ENCODE assay signal across 13 mouse cellular contexts in the genomic region with DNA sequence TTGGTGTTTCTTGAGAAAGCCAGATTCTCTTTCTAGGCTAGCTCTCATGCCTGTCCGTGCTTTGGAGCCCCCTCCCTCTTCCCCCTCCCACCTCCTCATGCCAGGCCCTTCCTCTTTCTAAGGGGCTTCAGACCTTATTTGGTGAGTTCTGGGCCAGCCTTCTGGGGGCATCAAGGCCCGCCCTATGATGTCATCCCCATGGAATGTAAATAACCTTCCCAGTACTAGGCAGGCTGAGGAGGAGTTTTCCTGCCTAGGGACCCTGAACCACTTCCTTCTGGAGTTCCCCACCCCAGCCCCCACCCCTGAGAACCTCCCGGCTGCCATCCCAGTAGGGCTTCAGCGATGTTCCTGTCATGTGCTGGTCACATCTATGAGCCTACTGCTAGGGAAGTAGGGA. TPM values are rescaled to one million over a fixed set of nuclear protein-coding genes. Genes with fewer than 3 reads are reported as not detected.
DNase-seq lines count a peak whose midpoint lies in the region; ATAC-seq lines count a peak whose summit lies in the region.
"Had no signal": no experiment of that assay in that cellular context is flagged by ENCODE, and none has a peak within 500 bp of the region (broad histone marks: within the 10 kb centered on the region; RNA-seq: fewer than 3 reads in every experiment).

No protein-coding gene starts in this region.

- DNase-seq in hindbrain, embryonic 11.5 days (ENCODE audit: low spot score), result no peak
- peak; percentile 92 for DNase-seq in R1 (ENCODE audit: low read depth, low spot score)
- peak; percentile 68 for DNase-seq in embryonic facial prominence, embryonic 14.5 days (ENCODE audit: low spot score)
- peak; percentile 63 for DNase-seq in lung, postnatal 25 days (ENCODE audit: low spot score)
- no peak for DNase-seq in right cerebral cortex, adult 18-20 months
- DNase-seq in gastrocnemius, postnatal 4 days (ENCODE audit: low spot score in 2 of 2), result no peak
- no peak for DNase-seq in spleen, adult 18-20 months
- DNase-seq: right cerebral cortex, postnatal 4 days had no signal

- no peak overlapping the region for H3K27ac ChIP-seq in hindbrain, embryonic 13.5 days
- no peak overlapping the region for H3K27ac ChIP-seq in hindbrain, embryonic 11.5 days (ENCODE audit: low read depth, low read length)
- H3K27ac ChIP-seq in embryonic facial prominence, embryonic 14.5 days (replicated peaks; ENCODE audit: low read depth, low read length), result peak overlapping the region; percentile 55
- H3K27ac ChIP-seq: forebrain, embryonic 15.5 days had no signal

- peaks cover 77% of the 10 kb centered on the region for H3K36me3 ChIP-seq in hindbrain, embryonic 13.5 days
- peaks cover 21% of the 10 kb centered on the region for H3K36me3 ChIP-seq in hindbrain, embryonic 11.5 days (ENCODE audit: control insufficient read depth, insufficient read depth, low read length)
- H3K36me3 ChIP-seq in embryonic facial prominence, embryonic 14.5 days (ENCODE audit: control insufficient read depth, insufficient read depth, low read length), result peaks cover 68% of the 10 kb centered on the region

- H3K4me1 ChIP-seq in hindbrain, embryonic 13.5 days (replicated peaks), result peaks cover 27% of the 10 kb centered on the region
- no peaks in the 10 kb centered on the region; the same call in 1 of the 2 replicates for H3K4me1 ChIP-seq in hindbrain, embryonic 11.5 days (replicated peaks; ENCODE audit: control insufficient read depth, insufficient read depth, low read length)
- H3K4me1 ChIP-seq in embryonic facial prominence, embryonic 14.5 days (ENCODE audit: control insufficient read depth, insufficient read depth, low read length), result no peaks in the 10 kb centered on the region

- H3K27me3 ChIP-seq in hindbrain, embryonic 13.5 days, result no peaks in the 10 kb centered on the region
- no peaks in the 10 kb centered on the region for H3K27me3 ChIP-seq in hindbrain, embryonic 11.5 days (ENCODE audit: control insufficient read depth, insufficient read depth, low read length)
- no peaks in the 10 kb centered on the region for H3K27me3 ChIP-seq in embryonic facial prominence, embryonic 14.5 days (replicated peaks; ENCODE audit: control insufficient read depth, insufficient read depth, low read length)
- H3K27me3 ChIP-seq: forebrain, embryonic 15.5 days had no signal

- WGBS in hindbrain, embryonic 13.5 days, result 72% methylated on average over 4 of the region's 4 CpGs
- WGBS in hindbrain, embryonic 11.5 days, result 49% methylated on average over 4 of the region's 4 CpGs
- 35% methylated on average over 4 of the region's 4 CpGs for WGBS in embryonic facial prominence, embryonic 14.5 days

- no peak overlapping the region for H3K4me2 ChIP-seq in hindbrain, embryonic 13.5 days
- no peak overlapping the region for H3K4me2 ChIP-seq in hindbrain, embryonic 11.5 days (replicated peaks; ENCODE audit: low read depth, low read length)
- no peak overlapping the region for H3K4me2 ChIP-seq in embryonic facial prominence, embryonic 14.5 days (ENCODE audit: low read depth, low read length)

- no peak overlapping the region for H3K4me3 ChIP-seq in hindbrain, embryonic 13.5 days
- H3K4me3 ChIP-seq in hindbrain, embryonic 11.5 days (ENCODE audit: low read depth, low read length), result no peak overlapping the region
- no peak overlapping the region for H3K4me3 ChIP-seq in embryonic facial prominence, embryonic 14.5 days (ENCODE audit: low read depth, low read length)

- ATAC-seq in hindbrain, embryonic 13.5 days (ENCODE audit: low FRiP score), result no peak
- no peak for ATAC-seq in hindbrain, embryonic 11.5 days (ENCODE audit: low FRiP score)
- ATAC-seq in embryonic facial prominence, embryonic 14.5 days (ENCODE audit: low read depth), result no peak
- ATAC-seq: forebrain, embryonic 15.5 days; inflammation-experienced regulatory T-cells, adult 6 months had no signal

- no peaks in the 10 kb centered on the region for H3K9me3 ChIP-seq in hindbrain, embryonic 13.5 days
- no peaks in the 10 kb centered on the region for H3K9me3 ChIP-seq in hindbrain, embryonic 11.5 days (ENCODE audit: control insufficient read depth, low read length)
- H3K9me3 ChIP-seq in embryonic facial prominence, embryonic 14.5 days (ENCODE audit: control insufficient read depth, low read length), result no peaks in the 10 kb centered on the region
- H3K9me3 ChIP-seq: forebrain, embryonic 15.5 days had no signal

- H3K9ac ChIP-seq in hindbrain, embryonic 13.5 days, result peak overlapping the region; percentile 15; the same call in 1 of the 2 replicates
- H3K9ac ChIP-seq in hindbrain, embryonic 11.5 days (ENCODE audit: low read depth, low read length), result no peak overlapping the region
- no peak overlapping the region for H3K9ac ChIP-seq in embryonic facial prominence, embryonic 14.5 days (ENCODE audit: low read depth, low read length)
- H3K9ac ChIP-seq: forebrain, embryonic 15.5 days had no signal

RNA-seq across cellular contexts. Expression of a gene that starts 1.1 kb away (rescaled TPM):
- polyA plus RNA-seq in hindbrain, embryonic 13.5 days (2015; fragmentation: Nextera tagmentation; extraction: Ambion mirVana), result 0.13 and 0.26 TPM in 2 replicates
- not detected in 2 replicates for polyA plus RNA-seq in hindbrain, embryonic 11.5 days (2014; fragmentation: Nextera tagmentation; extraction: Ambion mirVana)
- polyA plus RNA-seq in embryonic facial prominence, embryonic 14.5 days (2014; fragmentation: Nextera tagmentation; extraction: Ambion mirVana), result not detected in 2 replicates
- not detected for total RNA-seq in gastrocnemius, postnatal 4 days (2021)
- total RNA-seq: left cerebral cortex, postnatal 25 days; monocyte, adult 5-6 weeks had no signal
- polyA plus RNA-seq: inflammation-experienced regulatory T-cells, adult 6 months had no signal

RNA-seq across cellular contexts. Expression of a gene that starts 2.0 kb away (rescaled TPM):
- 59.1 and 61.7 TPM in 2 replicates for polyA plus RNA-seq in hindbrain, embryonic 13.5 days (2015; fragmentation: Nextera tagmentation; extraction: Ambion mirVana)
- 49.9 and 53.3 TPM in 2 replicates for polyA plus RNA-seq in hindbrain, embryonic 11.5 days (2014; fragmentation: Nextera tagmentation; extraction: Ambion mirVana)
- 53.4 and 58.3 TPM in 2 replicates for polyA plus RNA-seq in embryonic facial prominence, embryonic 14.5 days (2014; fragmentation: Nextera tagmentation; extraction: Ambion mirVana)
- total RNA-seq in gastrocnemius, postnatal 4 days (2021), result 10 to 100 TPM; 40.2 to 41.4 TPM

RNA-seq across cellular contexts. Expression of a gene that starts 8.3 kb away (rescaled TPM):
- polyA plus RNA-seq in hindbrain, embryonic 13.5 days (2015; fragmentation: Nextera tagmentation; extraction: Ambion mirVana), result 561 and 576 TPM in 2 replicates
- 380 and 413 TPM in 2 replicates for polyA plus RNA-seq in hindbrain, embryonic 11.5 days (2014; fragmentation: Nextera tagmentation; extraction: Ambion mirVana)
- 549 and 578 TPM in 2 replicates for polyA plus RNA-seq in embryonic facial prominence, embryonic 14.5 days (2014; fragmentation: Nextera tagmentation; extraction: Ambion mirVana)
- total RNA-seq in gastrocnemius, postnatal 4 days (2021), result 1,000 to 10,000 TPM; 1,324 to 1,404 TPM

RNA-seq across cellular contexts. Expression of a gene that starts 17.0 kb away (rescaled TPM):
- 58.4 and 62.3 TPM in 2 replicates for polyA plus RNA-seq in hindbrain, embryonic 13.5 days (2015; fragmentation: Nextera tagmentation; extraction: Ambion mirVana)
- 52.7 and 54.1 TPM in 2 replicates for polyA plus RNA-seq in hindbrain, embryonic 11.5 days (2014; fragmentation: Nextera tagmentation; extraction: Ambion mirVana)
- polyA plus RNA-seq in embryonic facial prominence, embryonic 14.5 days (2014; fragmentation: Nextera tagmentation; extraction: Ambion mirVana), result 33.2 and 35.6 TPM in 2 replicates
- total RNA-seq in gastrocnemius, postnatal 4 days (2021), result 10 to 100 TPM; 22.1 to 22.5 TPM

RNA-seq across cellular contexts. Expression of a gene that starts 17.1 kb away (rescaled TPM):
- 0.09 and 0.10 TPM in 2 replicates for polyA plus RNA-seq in hindbrain, embryonic 13.5 days (2015; fragmentation: Nextera tagmentation; extraction: Ambion mirVana)
- 0.08 TPM in 1 of 2 replicates, not detected in the other for polyA plus RNA-seq in hindbrain, embryonic 11.5 days (2014; fragmentation: Nextera tagmentation; extraction: Ambion mirVana)
- polyA plus RNA-seq in embryonic facial prominence, embryonic 14.5 days (2014; fragmentation: Nextera tagmentation; extraction: Ambion mirVana), result 1.2 and 1.7 TPM in 2 replicates
- 1 to 10 TPM; 1.2 to 1.5 TPM for total RNA-seq in gastrocnemius, postnatal 4 days (2021)
- total RNA-seq: monocyte, adult 5-6 weeks had no signal

Comparison
In these comparisons a context has a peak if more than half of its experiments do, and no peak if none do; other contexts are left out.
1. DNase-seq: peak in R1 (single experiment), embryonic facial prominence, embryonic 14.5 days (single experiment) and lung, postnatal 25 days (single experiment); none in hindbrain, embryonic 11.5 days (single experiment), right cerebral cortex, adult 18-20 months (single experiment), gastrocnemius, postnatal 4 days (0 of 2) and spleen, adult 18-20 months (0 of 2).